Mouse (Mus musculus) ovary, postnatal 10 days (tissue): ENCODE data around the gene Homer1.

Experiments used
- DNase-seq: peaks from one replicate; pipeline ENCODE4 v3.0.0; 2022; ENCODE audit warnings: low spot score

The Homer1 gene

GRCm38 (mm10) chr13:93401947-93402346, 102.5 kb downstream of the Homer1 start:
- DNase-seq: no peak

DNA sequence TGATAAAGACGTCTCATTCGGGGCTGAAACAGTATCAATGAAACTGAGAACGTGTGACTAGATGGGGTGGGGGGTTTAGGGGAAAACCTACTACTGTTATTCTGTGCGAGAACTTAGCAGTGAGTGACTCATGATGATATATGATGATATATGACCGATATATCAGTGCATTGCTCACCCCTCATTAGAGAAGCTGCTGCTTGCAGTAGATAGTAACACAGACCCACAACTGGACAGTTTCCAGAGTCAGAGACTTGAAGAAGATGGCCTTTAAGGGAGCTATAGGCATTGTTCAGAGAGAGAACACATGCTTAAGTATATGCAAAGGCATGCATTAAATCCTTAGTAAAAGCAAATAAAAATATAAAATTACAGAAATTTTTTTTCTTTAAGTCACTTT, 107.4 kb downstream of the Homer1 start:
- DNase-seq: no peak

DNA sequence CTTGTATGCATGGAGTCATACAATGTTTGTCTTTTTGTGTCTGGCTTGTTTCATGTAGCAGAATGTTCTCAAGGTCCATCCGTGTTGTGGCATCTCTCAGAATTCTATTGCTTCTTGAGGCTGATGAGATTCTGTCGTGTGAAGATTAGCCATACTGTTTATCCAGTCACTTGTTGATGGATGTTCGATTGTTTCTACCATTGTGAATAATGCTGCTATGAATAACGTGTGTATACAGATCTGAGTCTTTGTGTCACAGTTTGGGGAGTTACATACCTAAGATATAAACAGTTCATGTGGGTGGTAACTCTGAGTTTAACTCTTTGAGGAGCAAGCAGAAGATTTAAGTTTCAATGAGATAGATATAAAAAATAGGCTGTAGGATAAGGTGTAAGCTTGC, 110.9 kb downstream of the Homer1 start:
- DNase-seq: no peak

- no peak for DNase-seq
These were observed 115.6 kb downstream of the Homer1 start for GRCm38 (mm10) chr13:93415055-93415454.

DNA sequence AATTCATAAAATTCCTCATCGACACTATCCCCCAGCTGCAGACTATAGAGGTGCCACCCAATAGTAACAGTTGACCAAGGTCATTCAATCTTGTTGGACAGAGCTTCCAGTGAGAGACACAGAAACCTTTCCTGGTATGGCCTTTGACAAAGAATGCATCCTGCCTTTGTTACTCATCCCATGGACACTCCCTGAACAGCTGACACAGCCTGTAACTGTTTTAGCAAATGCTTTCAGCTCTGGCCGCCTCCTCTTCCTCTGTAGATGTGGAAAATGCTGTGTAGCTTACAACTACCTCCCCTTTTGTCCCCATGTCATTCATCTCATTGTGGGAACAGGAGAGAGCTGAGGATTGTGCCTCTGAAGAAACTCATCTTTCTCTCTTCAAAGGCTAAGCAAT, 118.9 kb downstream of the Homer1 start:
- no peak for DNase-seq

DNA sequence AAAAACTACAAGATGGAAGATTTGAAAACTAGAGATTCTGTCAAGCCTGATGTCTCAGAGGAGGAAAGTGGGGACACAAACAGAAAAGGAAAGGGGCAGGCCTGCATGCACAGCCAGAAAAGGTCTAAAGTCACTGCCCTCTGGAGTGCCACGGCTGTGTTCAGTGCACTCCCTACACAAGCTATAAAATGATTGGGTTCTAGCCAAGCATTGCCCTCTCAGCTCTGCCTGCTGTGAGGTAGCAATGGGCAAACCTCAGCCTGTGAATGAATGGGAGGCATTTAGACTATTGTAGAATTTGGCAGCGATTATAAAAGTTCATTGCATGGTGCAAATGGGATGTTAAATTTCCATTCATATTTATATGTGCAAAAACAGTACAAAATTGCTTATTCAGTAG, 120.3 kb downstream of the Homer1 start:
- no peak for DNase-seq

DNA sequence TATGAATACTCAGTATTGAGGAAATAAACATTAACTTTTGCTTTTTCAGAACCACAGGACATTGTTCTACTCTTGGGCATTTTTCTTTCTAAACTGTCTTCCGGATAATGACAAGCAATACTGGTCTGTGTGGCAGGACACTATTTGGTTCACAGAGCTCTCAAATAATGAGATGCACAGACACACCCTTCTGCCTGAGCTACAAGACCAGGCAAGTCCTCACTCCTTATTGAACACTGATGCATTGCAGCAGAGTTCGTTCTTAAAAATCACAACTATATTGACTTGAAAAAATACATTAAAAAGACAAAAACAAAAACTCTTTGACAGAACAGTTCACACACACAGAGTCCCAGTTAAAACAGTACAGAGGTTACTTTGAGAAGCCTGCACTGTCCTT, 123.8 kb downstream of the Homer1 start:
- no peak for DNase-seq

DNA sequence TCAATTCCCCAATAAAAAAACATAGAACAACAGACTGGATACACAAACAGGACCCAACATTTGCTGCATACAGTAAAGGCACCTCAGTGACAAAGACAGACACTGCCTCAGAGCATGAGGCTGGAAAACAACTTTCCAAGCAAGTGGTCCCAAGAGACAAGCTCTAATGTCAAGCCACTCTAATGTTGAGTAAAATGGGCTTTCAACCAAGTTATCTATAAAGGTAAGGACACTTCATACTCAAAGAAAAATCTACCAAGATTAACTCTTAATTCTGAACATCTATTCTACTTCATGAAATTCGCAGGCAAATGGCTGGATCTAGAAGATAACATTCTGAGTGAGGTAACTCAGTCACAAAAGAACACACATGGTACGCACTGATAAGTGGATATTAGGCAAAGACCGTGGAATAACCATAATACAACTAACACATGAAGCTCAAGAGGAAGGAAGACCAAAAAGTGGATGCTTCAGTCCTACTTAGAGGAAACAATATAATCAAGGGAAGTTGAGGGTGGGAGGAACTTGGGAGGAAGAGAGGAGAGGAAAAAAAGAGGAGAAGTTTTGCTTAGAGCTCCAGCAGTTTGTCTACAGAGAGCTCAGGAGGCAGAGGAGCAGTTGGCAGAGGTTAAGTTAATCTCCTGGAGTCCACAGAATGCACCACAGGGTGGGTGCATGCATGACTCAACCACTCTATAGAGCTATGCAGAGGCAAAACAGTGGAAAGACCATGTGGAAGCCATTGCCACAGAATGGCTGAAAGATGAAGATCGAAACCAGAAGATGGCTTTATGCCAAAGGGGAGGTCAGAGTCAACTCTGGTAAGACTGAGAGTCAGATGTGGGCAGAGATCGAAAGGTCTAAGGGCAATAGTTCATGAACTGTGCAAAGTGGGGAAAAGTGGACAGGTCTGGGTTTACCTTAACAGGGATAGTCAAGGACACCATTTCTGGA, 128.8 kb downstream of the Homer1 start:
- DNase-seq: no peak

- no peak for DNase-seq
These were observed 129.8 kb downstream of the Homer1 start for GRCm38 (mm10) chr13:93429205-93429604.

DNA sequence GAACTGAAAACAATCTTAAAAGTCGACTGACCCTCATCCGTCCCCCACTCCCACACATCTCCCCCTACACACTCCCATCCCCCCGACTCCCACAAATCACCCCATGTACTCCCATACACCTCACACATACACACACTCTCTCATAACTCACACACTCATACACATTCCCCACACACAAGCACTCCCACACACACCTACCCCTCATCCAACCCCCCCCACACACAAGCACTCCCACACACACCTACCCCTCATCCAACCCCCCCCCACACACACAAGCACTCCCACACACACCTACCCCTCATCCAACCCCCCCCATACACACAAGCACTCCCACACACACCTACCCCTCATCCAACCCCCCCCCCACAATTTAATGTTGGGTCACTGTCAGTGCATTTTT, 140.7 kb downstream of the Homer1 start:
- DNase-seq: no peak

DNA sequence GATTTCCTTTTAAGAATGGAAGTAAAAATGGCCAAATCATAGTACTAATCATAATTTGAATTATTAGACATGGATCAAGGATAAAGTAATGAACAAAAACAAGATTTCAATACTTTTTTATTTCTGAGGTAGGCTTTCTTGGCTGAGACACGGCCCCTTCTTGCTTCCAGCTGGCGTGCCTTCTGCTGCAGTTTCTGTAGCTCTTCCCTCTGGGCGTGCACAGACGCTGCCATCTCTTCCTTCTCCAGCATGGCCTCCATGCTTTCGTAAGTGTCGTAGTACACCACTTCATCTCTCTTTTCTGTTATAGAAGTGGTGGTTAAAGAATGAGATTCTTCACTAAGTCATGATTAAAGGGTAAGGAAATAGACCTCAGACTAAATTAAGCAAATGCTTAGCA, 153.8 kb downstream of the Homer1 start:
- DNase-seq: no peak
